Mouse (Mus musculus): ENCODE measurements around the gene D10Wsu102e.

- no peak for TF ChIP-seq TAL1 (IDR thresholded peaks at IDR 0.05; ENCODE audit: low read length)
- TF ChIP-seq GATA1 (IDR thresholded peaks at IDR 0.05; ENCODE audit: low read length) = no peak
Observed at GRCm38 (mm10) chr10:83360356-83360755, 335 bp downstream of the D10Wsu102e start.
